ENCODE assay signal across 16 mouse cellular contexts in genomic region chr9:45317635-45318034, GRCm38 (mm10). TPM values are rescaled to one million over a fixed set of nuclear protein-coding genes. Genes with fewer than 3 reads are reported as not detected.
DNase-seq lines count a peak whose midpoint lies in the region; ATAC-seq lines count a peak whose summit lies in the region.
"Had no signal": no experiment of that assay in that cellular context is flagged by ENCODE, and none has a peak within 500 bp of the region (broad histone marks: within the 10 kb centered on the region; RNA-seq: fewer than 3 reads in every experiment).

No protein-coding gene starts in this region.

- no peaks in the 10 kb centered on the region for H3K9me3 ChIP-seq in lung, embryonic 16.5 days (ENCODE audit: control insufficient read depth, low read length)
- no peaks in the 10 kb centered on the region for H3K9me3 ChIP-seq in forebrain, embryonic 13.5 days (replicated peaks)
- H3K9me3 ChIP-seq: G1E; hindbrain, embryonic 13.5 days; neural tube, embryonic 12.5 days had no signal

- peak; percentile 81 for ATAC-seq in lung, embryonic 16.5 days (ENCODE audit: low read depth)
- no peak for ATAC-seq in forebrain, embryonic 13.5 days

- 64% methylated on average over 3 of the region's 3 CpGs for WGBS in lung, embryonic 16.5 days
- 85% methylated on average over 3 of the region's 3 CpGs for WGBS in forebrain, embryonic 13.5 days

- no peaks in the 10 kb centered on the region for H3K36me3 ChIP-seq in lung, embryonic 16.5 days (ENCODE audit: control insufficient read depth, insufficient read depth, low read length)
- H3K36me3 ChIP-seq in forebrain, embryonic 13.5 days (ENCODE audit: poor library complexity, severe bottlenecking): no peaks in the 10 kb centered on the region
- H3K36me3 ChIP-seq: G1E; hindbrain, embryonic 13.5 days; neural tube, embryonic 12.5 days had no signal

- no peak overlapping the region for H3K9ac ChIP-seq in lung, embryonic 16.5 days (ENCODE audit: low read length)
- no peak overlapping the region for H3K9ac ChIP-seq in forebrain, embryonic 13.5 days
- H3K9ac ChIP-seq: hindbrain, embryonic 13.5 days; neural tube, embryonic 12.5 days had no signal

- no peak overlapping the region for H3K4me3 ChIP-seq in lung, embryonic 16.5 days (ENCODE audit: low read length)
- H3K4me3 ChIP-seq in forebrain, embryonic 13.5 days: no peak overlapping the region
- H3K4me3 ChIP-seq: erythroblast, embryonic 14.5 days; hindbrain, embryonic 13.5 days; neural tube, embryonic 12.5 days had no signal

- peaks cover 5% of the 10 kb centered on the region; the same call in 1 of the 2 replicates for H3K4me1 ChIP-seq in lung, embryonic 16.5 days (replicated peaks; ENCODE audit: control insufficient read depth, insufficient read depth, low read length)
- H3K4me1 ChIP-seq in forebrain, embryonic 13.5 days: no peaks in the 10 kb centered on the region
- H3K4me1 ChIP-seq: hindbrain, embryonic 13.5 days; neural tube, embryonic 12.5 days had no signal

- no peak overlapping the region for H3K4me2 ChIP-seq in lung, embryonic 16.5 days (ENCODE audit: low read depth, low read length)
- no peak overlapping the region for H3K4me2 ChIP-seq in forebrain, embryonic 13.5 days
- H3K4me2 ChIP-seq: hindbrain, embryonic 13.5 days; neural tube, embryonic 12.5 days had no signal

- DNase-seq in heart, postnatal 4 days: peak; percentile 29
- DNase-seq in heart, adult 8-10 months (ENCODE audit: low spot score): no peak
- DNase-seq in urinary bladder, postnatal 14 days (ENCODE audit: low spot score): peak; percentile 59
- DNase-seq in urinary bladder, adult 2 months (ENCODE audit: low spot score): no peak
- no peak for DNase-seq in cerebellum, adult 9-11 months
- DNase-seq: cerebellum, adult 8-10 months; heart, adult 11 months; liver; right cerebral cortex, postnatal 25 days had no signal

- H3K27me3 ChIP-seq in lung, embryonic 16.5 days (ENCODE audit: control insufficient read depth, insufficient read depth, low read depth, low read length): no peaks in the 10 kb centered on the region
- no peaks in the 10 kb centered on the region for H3K27me3 ChIP-seq in forebrain, embryonic 13.5 days

- no peak overlapping the region for H3K27ac ChIP-seq in lung, embryonic 16.5 days (ENCODE audit: low read length)
- no peak overlapping the region for H3K27ac ChIP-seq in forebrain, embryonic 13.5 days
- H3K27ac ChIP-seq: hindbrain, embryonic 13.5 days; neural tube, embryonic 12.5 days had no signal

RNA-seq across cellular contexts. Expression of gene Tmprss13, which starts 1.3 kb away (rescaled TPM):
- total RNA-seq in heart, postnatal 4 days (2021): under 1 TPM; 0.24 to 0.50 TPM
- 1 to 10 TPM; 5.9 to 9.3 (median 7.7) TPM for total RNA-seq in heart, adult 8-10 months (2022)
- polyA plus RNA-seq in urinary bladder, adult 2 months (2012; rRNA removed): 35.2 and 36.0 TPM in 2 replicates
- 0.36 and 0.39 TPM in 2 replicates for polyA plus RNA-seq in lung, embryonic 16.5 days (2015; fragmentation: Nextera tagmentation; extraction: Ambion mirVana)
- not detected in 2 replicates for polyA plus RNA-seq in forebrain, embryonic 13.5 days (2015; fragmentation: Nextera tagmentation; extraction: Ambion mirVana)
- total RNA-seq: layer of hippocampus, postnatal 25 days had no signal
- polyA plus RNA-seq: erythroblast, embryonic 14.5 days; G1E; hindbrain, embryonic 13.5 days had no signal

RNA-seq across cellular contexts. Expression of gene Il10ra, which starts 48.7 kb away (rescaled TPM):
- total RNA-seq in heart, postnatal 4 days (2021): 1 to 10 TPM; 1.0 to 1.2 TPM
- total RNA-seq in heart, adult 8-10 months (2022): 1 to 10 TPM; 1.1 to 2.7 (median 1.3) TPM
- polyA plus RNA-seq in urinary bladder, adult 2 months (2012; rRNA removed): 5.1 and 5.3 TPM in 2 replicates
- 1.1 and 1.2 TPM in 2 replicates for polyA plus RNA-seq in lung, embryonic 16.5 days (2015; fragmentation: Nextera tagmentation; extraction: Ambion mirVana)
- 0.32 and 0.50 TPM in 2 replicates for polyA plus RNA-seq in forebrain, embryonic 13.5 days (2015; fragmentation: Nextera tagmentation; extraction: Ambion mirVana)

RNA-seq across cellular contexts. Expression of gene Fxyd6, which starts 52.4 kb away (rescaled TPM):
- total RNA-seq in heart, postnatal 4 days (2021): 10 to 100 TPM; 28.5 to 29.6 TPM
- total RNA-seq in heart, adult 8-10 months (2022): 10 to 100 TPM; 14.4 to 22.4 (median 18.8) TPM
- 36.8 and 40.3 TPM in 2 replicates for polyA plus RNA-seq in urinary bladder, adult 2 months (2012; rRNA removed)
- 32.7 and 36.5 TPM in 2 replicates for polyA plus RNA-seq in lung, embryonic 16.5 days (2015; fragmentation: Nextera tagmentation; extraction: Ambion mirVana)
- polyA plus RNA-seq in forebrain, embryonic 13.5 days (2015; fragmentation: Nextera tagmentation; extraction: Ambion mirVana): 291 and 322 TPM in 2 replicates
- polyA plus RNA-seq: erythroblast, embryonic 14.5 days; G1E had no signal

Comparison
In these comparisons a context has a peak if more than half of its experiments do, and no peak if none do; other contexts are left out.
1. DNase-seq: peak in heart, postnatal 4 days (single experiment) and urinary bladder, postnatal 14 days (single experiment); none in heart, adult 8-10 months (single experiment), urinary bladder, adult 2 months (single experiment) and cerebellum, adult 9-11 months (single experiment).
2. RNA of gene Tmprss13, which starts 1.3 kb away (polyA plus RNA-seq): 35.2 to 36.0 TPM in urinary bladder, adult 2 months; 0.36 to 0.39 TPM in lung, embryonic 16.5 days and not detected in forebrain, embryonic 13.5 days; every median in the first group is over 10 times any median in the second.